Mouse (Mus musculus): ENCODE measurements at regions not wholly inside any gene's neighbourhood (a gene's known extent, or its start where the extent isn't known, plus 50 kb on each side); places are given as distances from the start of the nearest gene placed in this dataset.
A peak's percentile ranks its signal among the peaks of the same experiment; 100 is the strongest.

GRCm38 (mm10) chr15:27132761-27133160 lies 237.4 kb upstream of the Fbxl7 start:
- DNase-seq (ENCODE audit: low read depth), result no peak

- DNase-seq (ENCODE audit: low read depth), result no peak
These were observed 242.2 kb upstream of the Fbxl7 start for GRCm38 (mm10) chr15:27137580-27137979.

- no peak for DNase-seq (ENCODE audit: low read depth)
These were observed 250.5 kb upstream of the Fbxl7 start for GRCm38 (mm10) chr15:27145860-27146259.

GRCm38 (mm10) chr15:27160986-27161385 lies 265.6 kb upstream of the Fbxl7 start:
- DNase-seq (ENCODE audit: low read depth), result no peak

GRCm38 (mm10) chr15:27167484-27167883 lies 272.1 kb upstream of the Fbxl7 start:
- DNase-seq (ENCODE audit: low read depth), result no peak

GRCm38 (mm10) chr15:27169846-27170245 lies 274.5 kb upstream of the Fbxl7 start:
- DNase-seq (ENCODE audit: low read depth), result no peak

GRCm38 (mm10) chr15:27173506-27173905 lies 278.1 kb upstream of the Fbxl7 start:
- no peak for DNase-seq (ENCODE audit: low read depth)

GRCm38 (mm10) chr15:27178084-27178935 lies 282.9 kb upstream of the Fbxl7 start:
- no peak for DNase-seq (ENCODE audit: low read depth)

- no peak for DNase-seq (ENCODE audit: low read depth)
These were observed 276.8 kb upstream of the Ank start for GRCm38 (mm10) chr15:27189699-27190098.

- DNase-seq (ENCODE audit: low read depth), result no peak
These were observed 265.0 kb upstream of the Ank start for GRCm38 (mm10) chr15:27201513-27201912.

- DNase-seq (ENCODE audit: low read depth), result no peak
These were observed 261.6 kb upstream of the Ank start for GRCm38 (mm10) chr15:27204888-27205287.

- DNase-seq (ENCODE audit: low read depth), result no peak
These were observed 259.0 kb upstream of the Ank start for GRCm38 (mm10) chr15:27207446-27207845.

GRCm38 (mm10) chr15:27216387-27216786 lies 250.1 kb upstream of the Ank start:
- no peak for DNase-seq (ENCODE audit: low read depth)

GRCm38 (mm10) chr15:27219126-27219738 lies 247.2 kb upstream of the Ank start:
- DNase-seq (ENCODE audit: low read depth), result no peak

GRCm38 (mm10) chr15:27223610-27224511 lies 242.6 kb upstream of the Ank start:
- DNase-seq (ENCODE audit: low read depth), result no peak

- DNase-seq (ENCODE audit: low read depth), result no peak
These were observed 242.0 kb upstream of the Ank start for GRCm38 (mm10) chr15:27224512-27224850.

GRCm38 (mm10) chr15:27232804-27233203 lies 233.7 kb upstream of the Ank start:
- DNase-seq (ENCODE audit: low read depth), result no peak

GRCm38 (mm10) chr15:27234770-27235169 lies 231.7 kb upstream of the Ank start:
- peak; percentile 50 for DNase-seq (ENCODE audit: low read depth)

GRCm38 (mm10) chr15:27238301-27238700 lies 228.2 kb upstream of the Ank start:
- DNase-seq (ENCODE audit: low read depth), result no peak

GRCm38 (mm10) chr15:27246302-27246701 lies 220.2 kb upstream of the Ank start:
- no peak for DNase-seq (ENCODE audit: low read depth)

- DNase-seq (ENCODE audit: low read depth), result no peak
These were observed 207.3 kb upstream of the Ank start for GRCm38 (mm10) chr15:27258984-27259853.

- DNase-seq (ENCODE audit: low read depth), result no peak
These were observed 206.7 kb upstream of the Ank start for GRCm38 (mm10) chr15:27259854-27260191.
